In genomic region chr6:51170414-51170813, GRCm38 (mm10) we compare ENCODE assay signal across 8 mouse cellular contexts.
A peak's percentile ranks its signal among the peaks of the same experiment; 100 is the strongest.
DNase-seq lines count a peak whose midpoint lies in the region; ATAC-seq and TF ChIP-seq lines count a peak whose summit lies in the region.

No protein-coding gene starts in this region.

- peak overlapping the region; percentile 43; the same call in 1 of the 2 replicates for H3K4me2 ChIP-seq in intestine, embryonic 16.5 days (ENCODE audit: low read depth, low read length)

- no peaks in the 10 kb centered on the region for H3K9me3 ChIP-seq in intestine, embryonic 16.5 days (ENCODE audit: control insufficient read depth, low read length)

- H3K4me3 ChIP-seq in left cerebral cortex, adult 2 months: no peak overlapping the region
- no peak overlapping the region for H3K4me3 ChIP-seq in intestine, embryonic 16.5 days (ENCODE audit: low read length)

- H3K4me1 ChIP-seq in intestine, embryonic 16.5 days (ENCODE audit: control insufficient read depth, insufficient read depth, low read length): peaks cover 20% of the 10 kb centered on the region

- TF ChIP-seq CTCF in left cerebral cortex, adult 2 months (IDR thresholded peaks at IDR 0.05): peak; percentile 54

- under 1% methylated on average over 11 of the region's 11 CpGs for WGBS in intestine, embryonic 16.5 days

- peaks cover 13% of the 10 kb centered on the region for H3K27me3 ChIP-seq in intestine, embryonic 16.5 days (replicated peaks; ENCODE audit: control insufficient read depth, insufficient read depth, low read length)

- no peak overlapping the region for H3K27ac ChIP-seq in left cerebral cortex, adult 2 months
- peak overlapping the region; percentile 91 for H3K27ac ChIP-seq in intestine, embryonic 16.5 days (ENCODE audit: low read length)

- intact Hi-C loops in left cerebral cortex, adult 2 months (cut with DNase I): loop anchor here (5.0 kb wide), 1 partner anchor 1407 kb away; no protein-coding TSS in a partner anchor

- no peak overlapping the region for H3K9ac ChIP-seq in intestine, embryonic 16.5 days (ENCODE audit: low read depth, low read length)

- no peaks in the 10 kb centered on the region for H3K36me3 ChIP-seq in intestine, embryonic 16.5 days (ENCODE audit: control insufficient read depth, insufficient read depth, low read length)

- no peak for DNase-seq in left cerebral cortex, adult 2 months (ENCODE audit: extremely low spot score in 1 of 2, low spot score in 2 of 2)
- no peak for DNase-seq in left cerebral cortex, adult 8-10 months (ENCODE audit: low spot score in 2 of 2)
- peak; percentile 65 for DNase-seq in brain, adult 2 months (ENCODE audit: low read depth, low spot score)
- peak; percentile 48 to 50 for DNase-seq in gastrocnemius, adult 8-10 months (ENCODE audit: low spot score in 2 of 2)
- peak; percentile 59 to 67 for DNase-seq in lung, adult 18-20 months
- no peak for DNase-seq in c-Kit-positive CD71-positive TER-119-positive erythroid progenitor cells, embryonic 14.5 days (ENCODE audit: low spot score)

- 0 out of 2 replicates have a peak, but pooled peaks have one; percentile 45 for ATAC-seq in intestine, embryonic 16.5 days
- 0 out of 2 replicates have a peak, but pooled peaks have one; percentile 40 for ATAC-seq in neutrophil, adult 5-6 weeks (ENCODE audit: extremely low read depth, insufficient number of reproducible peaks, low FRiP score, poor library complexity, severe bottlenecking)

Comparison
In these comparisons a context has a peak if more than half of its experiments do, and no peak if none do; other contexts are left out.
1. DNase-seq: peak in brain, adult 2 months (single experiment), gastrocnemius, adult 8-10 months (2 of 2) and lung, adult 18-20 months (2 of 2); none in left cerebral cortex, adult 2 months (0 of 2), left cerebral cortex, adult 8-10 months (0 of 2) and c-Kit-positive CD71-positive TER-119-positive erythroid progenitor cells, embryonic 14.5 days (single experiment).